Mouse (Mus musculus) testis, adult 2 months (tissue): ENCODE data around the gene Sparc.

ENCODE experiments used
- CTCF ChIP-seq: fragments of 200-500 bp; IDR thresholded peaks from 2 replicates; pipeline ENCODE4 v1.5.1; 2012; ENCODE audit warnings: low read depth, mild to moderate bottlenecking, inconsistent platforms, low read length, moderate library complexity; ENCODE audit not compliant: control insufficient read depth, insufficient read depth, insufficient replicate concordance
- POLR2A ChIP-seq: fragments of 200-500 bp; IDR thresholded peaks from 2 replicates; pipeline ENCODE4 v1.6.1; 2012; ENCODE audit warnings: low read depth, mild to moderate bottlenecking, inconsistent platforms, low read length, moderate library complexity; ENCODE audit not compliant: control insufficient read depth

DNA sequence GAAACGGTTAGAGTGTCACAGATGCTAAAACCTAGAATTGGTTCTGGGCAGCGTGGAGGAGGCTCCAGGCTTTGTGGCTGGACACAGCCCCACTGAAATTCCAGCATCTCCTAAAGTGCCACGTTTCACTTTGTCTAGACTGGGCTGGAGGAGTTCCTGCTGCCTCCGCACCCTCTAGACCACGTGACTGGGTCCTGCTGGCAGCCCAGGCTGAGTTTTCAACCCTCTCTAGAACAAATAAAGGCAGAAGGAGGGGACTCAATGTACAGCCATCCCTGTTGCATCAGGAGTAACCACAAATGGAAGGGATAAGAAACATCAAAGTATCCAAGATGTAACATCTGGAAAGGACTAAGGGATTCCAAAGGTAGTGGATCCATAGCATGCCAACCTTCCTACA, 8.7 kb downstream of the Sparc start:
- TF ChIP-seq POLR2A (no peak), CTCF (no peak)
